Mouse (Mus musculus): ENCODE results near the gene Galnt13. TPM values are rescaled to one million over a fixed set of nuclear protein-coding genes. Genes with fewer than 3 reads are reported as not detected.

Gene Galnt13
- total RNA-seq (2023): not detected

DNA sequence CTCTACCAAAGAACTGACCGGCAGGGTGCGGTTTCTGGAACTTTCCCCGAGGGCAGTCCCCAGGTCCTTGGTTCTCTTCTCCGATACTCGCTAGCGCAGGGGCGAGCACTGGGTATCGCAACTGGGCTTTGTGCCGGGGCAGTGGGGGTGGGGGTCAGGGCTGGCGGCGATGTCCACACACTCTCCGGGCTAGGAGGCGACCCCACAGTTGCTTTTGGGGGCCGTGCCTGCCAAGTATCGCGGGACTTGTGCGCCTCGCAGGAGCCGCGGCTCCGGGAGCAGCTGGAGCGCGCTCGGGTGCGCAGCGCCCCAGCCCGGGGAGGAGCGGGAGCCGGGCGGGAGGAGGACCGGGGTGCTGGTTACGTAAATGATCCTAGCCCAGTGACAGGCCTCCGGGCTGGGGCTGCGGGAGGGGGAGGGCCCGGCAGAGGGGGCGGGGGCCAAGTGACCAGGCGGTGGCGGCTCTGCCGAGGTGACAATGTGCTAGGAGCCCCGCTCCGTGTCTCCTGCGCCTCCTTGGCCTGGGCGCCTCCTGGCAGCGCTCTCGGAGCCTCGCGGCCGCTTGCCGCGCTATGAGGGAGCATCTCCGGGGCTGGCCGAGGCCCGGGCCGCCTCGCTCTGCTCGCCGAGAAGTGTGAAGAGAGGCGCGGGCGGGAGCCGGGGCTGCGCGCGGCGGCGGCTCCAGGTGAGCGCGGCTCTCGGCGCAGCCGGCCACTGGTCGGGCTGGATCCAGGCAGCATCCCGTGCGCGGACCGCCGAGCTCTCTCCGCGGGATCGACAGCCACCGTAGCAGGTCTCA lies at the start of gene Galnt13:
Galnt13 (plus strand) TSS at position 381 of the 799 bp plus-strand sequence.

